In the genomic region with DNA sequence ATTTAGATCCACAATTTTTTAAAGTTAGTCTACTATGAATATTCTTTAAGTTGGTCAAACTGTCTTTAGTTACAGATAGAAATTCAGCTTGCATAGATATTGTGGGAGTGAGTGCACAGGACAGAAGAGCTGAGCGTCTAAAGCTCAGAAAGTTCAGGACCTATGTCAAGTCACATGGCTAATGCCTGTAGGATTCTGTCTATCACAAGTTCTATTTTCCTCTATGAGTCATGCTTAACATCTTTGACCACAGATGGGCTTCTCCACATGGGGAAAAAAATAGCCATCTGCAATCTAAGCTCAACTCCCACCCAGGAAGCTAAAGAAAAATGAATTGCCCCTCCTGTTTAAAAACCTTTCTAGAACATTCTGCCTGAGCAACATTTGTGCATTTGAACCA, we compare ENCODE assay signal across 13 mouse cellular contexts.
"Had no signal": no experiment of that assay in that cellular context is flagged by ENCODE, and none has a peak within 500 bp of the region (broad histone marks: within the 10 kb centered on the region; RNA-seq: fewer than 3 reads in every experiment).

No protein-coding gene starts in this region.

- H3K27ac ChIP-seq: left cerebral cortex, adult 2 months; liver, embryonic 13.5 days; midbrain, embryonic 15.5 days had no signal

- DNase-seq: kidney, adult 11 months; kidney, adult 8-10 months; kidney, postnatal 14 days; kidney, postnatal 4 days; liver, embryonic 13.5 days; lung, adult 2 months; lung, postnatal 14 days; lung, postnatal 4 days; thymus, adult 18-20 months; thymus, postnatal 36 days had no signal

- H3K4me1 ChIP-seq: liver, embryonic 13.5 days; midbrain, embryonic 15.5 days had no signal

- H3K4me2 ChIP-seq: liver, embryonic 13.5 days; midbrain, embryonic 11.5 days; midbrain, embryonic 15.5 days had no signal

- H3K36me3 ChIP-seq: liver, embryonic 13.5 days; midbrain, embryonic 15.5 days had no signal

- H3K27me3 ChIP-seq: liver, embryonic 13.5 days; midbrain, embryonic 15.5 days had no signal

- ATAC-seq: midbrain, embryonic 15.5 days had no signal

- H3K9me3 ChIP-seq: liver, embryonic 13.5 days; midbrain, embryonic 15.5 days had no signal

- H3K9ac ChIP-seq: liver, embryonic 13.5 days; midbrain, embryonic 15.5 days had no signal

- H3K4me3 ChIP-seq: left cerebral cortex, adult 2 months; liver, embryonic 13.5 days; midbrain, embryonic 15.5 days had no signal
